Mouse (Mus musculus): Measurements from ENCODE around the gene Kng1. TPM values are rescaled to one million over a fixed set of nuclear protein-coding genes. Genes with fewer than 3 reads are reported as not detected.
"Not testable (repeated sequence)": the region's sequence is repeated elsewhere in the genome, so short reads cannot be mapped to it uniquely, and the experiment has no call there.

Kng1 gene
- polyA plus RNA-seq, 1 experiment from 2014 or later: not detected

GRCm38 (mm10) chr16:23030673-23031435 is 26.8 kb upstream of the Kng1 start:
- Histone ChIP-seq H3K4me1 (ENCODE audit: control insufficient read depth in 2 of 2, insufficient read depth in 2 of 2, low read length in 2 of 2) (no peaks in the 10 kb centered on the region), H3K4me2 (ENCODE audit: low read length) (no peak overlapping the region)

GRCm38 (mm10) chr16:23033673-23034072 is 24.0 kb upstream of the Kng1 start:
- H3K4me3 ChIP-seq (ENCODE audit: control insufficient read depth in 1 of 2, insufficient read depth in 1 of 2, low read depth in 1 of 2, low read length in 2 of 2): no peak overlapping the region
- no peak overlapping the region for H3K27ac ChIP-seq (replicated peaks in 1 of 2; ENCODE audit: control insufficient read depth in 1 of 2, insufficient read depth in 1 of 2, low read depth in 2 of 2, low read length in 2 of 2)
- no peaks in the 10 kb centered on the region for H3K9me3 ChIP-seq (ENCODE audit: control insufficient read depth, low read length)
- 88% methylated on average over 4 of the region's 4 CpGs for WGBS
- ATAC-seq (ENCODE audit: insufficient number of reproducible peaks, insufficient read depth, low FRiP score, low read depth): no peak
- no peak overlapping the region for H3K4me2 ChIP-seq (ENCODE audit: low read length)
- H3K36me3 ChIP-seq (ENCODE audit: control insufficient read depth, insufficient read depth, low read length): no peaks in the 10 kb centered on the region
- H3K4me1 ChIP-seq (ENCODE audit: control insufficient read depth in 2 of 2, insufficient read depth in 2 of 2, low read length in 2 of 2): no peaks in the 10 kb centered on the region
- no peaks in the 10 kb centered on the region for H3K27me3 ChIP-seq (ENCODE audit: control insufficient read depth, insufficient read depth, low read length)
- no peak overlapping the region for H3K9ac ChIP-seq (ENCODE audit: low read length)

More at GRCm38 (mm10) chr16:23030673-23031435, 26.8 kb upstream of the Kng1 start:
- WGBS: 69% methylated on average over 5 of the region's 5 CpGs
- Histone ChIP-seq H3K27me3 (ENCODE audit: control insufficient read depth, insufficient read depth, low read length) (no peaks in the 10 kb centered on the region), H3K4me3 (ENCODE audit: control insufficient read depth in 1 of 2, insufficient read depth in 1 of 2, low read depth in 1 of 2, low read length in 2 of 2) (no peak overlapping the region), H3K36me3 (ENCODE audit: control insufficient read depth, insufficient read depth, low read length) (no peaks in the 10 kb centered on the region), H3K9ac (ENCODE audit: low read length) (no peak overlapping the region), H3K9me3 (ENCODE audit: control insufficient read depth, low read length) (no peaks in the 10 kb centered on the region), H3K27ac (replicated peaks in 1 of 2; ENCODE audit: control insufficient read depth in 1 of 2, insufficient read depth in 1 of 2, low read depth in 2 of 2, low read length in 2 of 2) (no peak overlapping the region)
- no peak for ATAC-seq (ENCODE audit: insufficient number of reproducible peaks, insufficient read depth, low FRiP score, low read depth)

DNA sequence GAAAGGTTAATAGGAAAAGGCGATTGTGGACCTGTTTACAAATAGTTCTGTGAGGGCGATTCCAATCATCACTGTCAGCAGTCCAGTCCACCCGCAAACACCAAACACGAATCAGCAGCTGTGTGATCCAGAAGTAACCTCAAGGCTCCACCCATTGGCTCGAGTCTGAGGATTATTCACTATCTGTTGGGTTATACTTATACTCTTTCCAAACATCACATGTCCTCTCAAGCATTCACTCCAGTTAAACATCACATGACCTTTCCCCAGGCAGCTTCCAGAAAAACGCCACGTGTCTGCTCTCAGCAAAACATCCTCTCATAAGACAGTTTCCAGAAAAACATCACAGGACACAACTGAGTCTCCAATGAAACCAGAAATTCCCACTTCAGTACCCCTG is 19.9 kb upstream of the Kng1 start:
- Histone ChIP-seq H3K27ac (replicated peaks in 1 of 2; ENCODE audit: control insufficient read depth in 1 of 2, insufficient read depth in 1 of 2, low read depth in 2 of 2, low read length in 2 of 2) (no peak overlapping the region), H3K9ac (ENCODE audit: low read length) (no peak overlapping the region), H3K27me3 (ENCODE audit: control insufficient read depth, insufficient read depth, low read length) (no peaks in the 10 kb centered on the region), H3K36me3 (ENCODE audit: control insufficient read depth, insufficient read depth, low read length) (no peaks in the 10 kb centered on the region), H3K4me2 (ENCODE audit: low read length) (no peak overlapping the region), H3K9me3 (ENCODE audit: control insufficient read depth, low read length) (no peaks in the 10 kb centered on the region), H3K4me1 (ENCODE audit: control insufficient read depth in 2 of 2, insufficient read depth in 2 of 2, low read length in 2 of 2) (peaks cover 0 to 2% of the 10 kb centered on the region in 2 experiments; a peak in 1 of 4 replicates), H3K4me3 (ENCODE audit: control insufficient read depth in 1 of 2, insufficient read depth in 1 of 2, low read depth in 1 of 2, low read length in 2 of 2) (no peak overlapping the region)
- WGBS: 66% methylated on average over 7 of the region's 7 CpGs
- no peak for ATAC-seq (ENCODE audit: insufficient number of reproducible peaks, insufficient read depth, low FRiP score, low read depth)

- Histone ChIP-seq H3K9me3 (ENCODE audit: control insufficient read depth, low read length) (no peaks in the 10 kb centered on the region), H3K27ac (replicated peaks in 1 of 2; ENCODE audit: control insufficient read depth in 1 of 2, insufficient read depth in 1 of 2, low read depth in 2 of 2, low read length in 2 of 2) (no peak overlapping the region), H3K9ac (ENCODE audit: low read length) (no peak overlapping the region), H3K36me3 (ENCODE audit: control insufficient read depth, insufficient read depth, low read length) (no peaks in the 10 kb centered on the region), H3K4me2 (ENCODE audit: low read length) (no peak overlapping the region), H3K4me1 (ENCODE audit: control insufficient read depth in 2 of 2, insufficient read depth in 2 of 2, low read length in 2 of 2) (peaks cover 0 to 2% of the 10 kb centered on the region in 2 experiments; a peak in 1 of 4 replicates), H3K4me3 (ENCODE audit: control insufficient read depth in 1 of 2, insufficient read depth in 1 of 2, low read depth in 1 of 2, low read length in 2 of 2) (no peak overlapping the region), H3K27me3 (ENCODE audit: control insufficient read depth, insufficient read depth, low read length) (no peaks in the 10 kb centered on the region)
- 94% methylated on average over 4 of the region's 4 CpGs for WGBS
- no peak for ATAC-seq (ENCODE audit: insufficient number of reproducible peaks, insufficient read depth, low FRiP score, low read depth)
These were observed 18.4 kb upstream of the Kng1 start for GRCm38 (mm10) chr16:23039281-23039680.

DNA sequence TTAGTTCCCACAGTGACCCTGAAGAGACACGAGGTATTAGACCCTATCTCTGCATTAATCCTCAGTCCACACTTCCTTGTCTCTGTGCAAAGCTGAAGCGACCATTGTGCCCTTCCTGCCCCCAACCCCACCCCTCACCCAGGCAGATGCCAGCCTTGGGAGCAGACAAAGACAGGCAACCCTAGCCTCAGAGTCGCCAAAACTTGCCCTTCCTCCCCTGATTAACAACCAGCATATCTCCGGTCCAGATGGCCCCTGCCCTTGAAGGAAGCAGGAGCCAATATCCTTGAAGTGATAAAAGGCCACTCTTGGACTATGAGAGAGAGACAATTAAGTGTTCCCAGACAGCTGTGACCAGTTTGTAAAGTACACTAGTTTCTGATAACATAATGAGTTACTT is 16.8 kb upstream of the Kng1 start:
- H3K4me2 ChIP-seq (ENCODE audit: low read length): no peak overlapping the region
- H3K9ac ChIP-seq (ENCODE audit: low read length): no peak overlapping the region
- H3K36me3 ChIP-seq (ENCODE audit: control insufficient read depth, insufficient read depth, low read length): no peaks in the 10 kb centered on the region
- no peak overlapping the region for H3K27ac ChIP-seq (replicated peaks in 1 of 2; ENCODE audit: control insufficient read depth in 1 of 2, insufficient read depth in 1 of 2, low read depth in 2 of 2, low read length in 2 of 2)
- no peak for ATAC-seq (ENCODE audit: insufficient number of reproducible peaks, insufficient read depth, low FRiP score, low read depth)
- WGBS: 17% methylated on average over 4 of the region's 4 CpGs
- no peaks in the 10 kb centered on the region for H3K9me3 ChIP-seq (ENCODE audit: control insufficient read depth, low read length)
- peaks cover 0 to 2% of the 10 kb centered on the region in 2 experiments; a peak in 1 of 4 replicates for H3K4me1 ChIP-seq (ENCODE audit: control insufficient read depth in 2 of 2, insufficient read depth in 2 of 2, low read length in 2 of 2)
- no peaks in the 10 kb centered on the region for H3K27me3 ChIP-seq (ENCODE audit: control insufficient read depth, insufficient read depth, low read length)
- H3K4me3 ChIP-seq (ENCODE audit: control insufficient read depth in 1 of 2, insufficient read depth in 1 of 2, low read depth in 1 of 2, low read length in 2 of 2): no peak overlapping the region

DNA sequence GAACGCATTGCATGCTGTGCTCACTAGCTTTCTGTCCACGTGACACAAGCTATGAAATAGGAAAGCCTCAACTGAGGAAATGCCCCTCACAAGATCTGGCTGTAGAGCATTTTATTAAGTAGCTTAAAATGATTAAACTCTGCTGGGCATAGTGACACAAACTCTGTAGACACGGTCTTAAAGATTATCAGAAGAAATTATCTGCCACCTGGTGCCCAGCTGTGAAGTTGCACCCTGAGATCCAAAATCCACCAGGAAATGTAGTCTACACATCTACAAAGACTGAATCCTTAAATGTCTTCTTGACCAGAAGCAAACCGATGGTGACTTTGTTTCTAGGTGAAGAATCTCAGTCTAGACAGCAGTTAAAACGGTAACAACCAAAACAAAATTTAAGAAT is 11.3 kb upstream of the Kng1 start:
- 64% methylated on average over 5 of the region's 5 CpGs for WGBS

DNA sequence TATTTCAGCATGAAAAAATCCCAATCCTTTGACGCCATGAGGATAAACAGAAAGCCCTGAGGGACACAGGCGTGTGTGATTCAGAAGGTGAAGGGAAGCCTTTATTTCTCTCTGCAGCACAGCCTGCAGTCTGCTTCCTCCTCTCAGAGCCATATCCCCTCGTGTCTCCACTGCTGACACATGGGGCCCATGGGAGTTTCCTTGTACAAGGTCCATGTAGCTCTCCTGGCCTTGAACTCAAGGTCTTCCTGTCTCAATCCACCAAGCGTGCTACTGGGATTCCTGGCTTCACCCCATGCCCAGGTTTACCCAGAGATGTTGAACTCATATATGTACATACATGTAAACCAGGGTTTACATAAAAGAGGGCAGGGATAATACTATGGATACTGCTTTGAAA is 2.0 kb downstream of the Kng1 start:
- H3K27me3 ChIP-seq (ENCODE audit: control insufficient read depth, insufficient read depth, low read length); H3K9ac ChIP-seq (ENCODE audit: low read length); H3K36me3 ChIP-seq (ENCODE audit: control insufficient read depth, insufficient read depth, low read length); ATAC-seq (ENCODE audit: insufficient number of reproducible peaks, insufficient read depth, low FRiP score, low read depth); H3K4me3 ChIP-seq (ENCODE audit: control insufficient read depth in 1 of 2, insufficient read depth in 1 of 2, low read depth in 1 of 2, low read length in 2 of 2); H3K4me2 ChIP-seq (ENCODE audit: low read length); H3K4me1 ChIP-seq (ENCODE audit: control insufficient read depth in 2 of 2, insufficient read depth in 2 of 2, low read length in 2 of 2); H3K27ac ChIP-seq (replicated peaks in 1 of 2; ENCODE audit: control insufficient read depth in 1 of 2, insufficient read depth in 1 of 2, low read depth in 2 of 2, low read length in 2 of 2); H3K9me3 ChIP-seq (ENCODE audit: control insufficient read depth, low read length): not testable (repeated sequence)
- WGBS: 66% methylated on average over 4 of the region's 4 CpGs

More for the DNA sequence above, 11.3 kb upstream of the Kng1 start:
- Histone ChIP-seq H3K4me3 (ENCODE audit: control insufficient read depth in 1 of 2, insufficient read depth in 1 of 2, low read depth in 1 of 2, low read length in 2 of 2) (no peak overlapping the region), H3K4me1 (ENCODE audit: control insufficient read depth in 2 of 2, insufficient read depth in 2 of 2, low read length in 2 of 2) (no peaks in the 10 kb centered on the region), H3K27ac (replicated peaks in 1 of 2; ENCODE audit: control insufficient read depth in 1 of 2, insufficient read depth in 1 of 2, low read depth in 2 of 2, low read length in 2 of 2) (no peak overlapping the region), H3K9me3 (ENCODE audit: control insufficient read depth, low read length) (no peaks in the 10 kb centered on the region), H3K36me3 (ENCODE audit: control insufficient read depth, insufficient read depth, low read length) (no peaks in the 10 kb centered on the region), H3K9ac (ENCODE audit: low read length) (no peak overlapping the region), H3K4me2 (ENCODE audit: low read length) (no peak overlapping the region), H3K27me3 (ENCODE audit: control insufficient read depth, insufficient read depth, low read length) (no peaks in the 10 kb centered on the region)
- ATAC-seq (ENCODE audit: insufficient number of reproducible peaks, insufficient read depth, low FRiP score, low read depth): no peak

Data from heart, embryonic 14.5 days (tissue).